Mouse (Mus musculus) heart, postnatal 4 days (tissue): ENCODE results near the gene C8a. TPM values are rescaled to one million over a fixed set of nuclear protein-coding genes. Genes with fewer than 3 reads are reported as not detected.
A peak's percentile ranks its signal among the peaks of the same experiment; 100 is the strongest.

ENCODE experiments used
- DNase-seq: peaks from one replicate; pipeline ENCODE4 v3.0.0; 2021
- total RNA-seq, 2 experiments: library from RNA; stranded (reverse); gene quantifications; 2 replicates each; pipeline ENCODE4 v1.2.3; 2021

C8a gene
- not detected for total RNA-seq

DNA sequence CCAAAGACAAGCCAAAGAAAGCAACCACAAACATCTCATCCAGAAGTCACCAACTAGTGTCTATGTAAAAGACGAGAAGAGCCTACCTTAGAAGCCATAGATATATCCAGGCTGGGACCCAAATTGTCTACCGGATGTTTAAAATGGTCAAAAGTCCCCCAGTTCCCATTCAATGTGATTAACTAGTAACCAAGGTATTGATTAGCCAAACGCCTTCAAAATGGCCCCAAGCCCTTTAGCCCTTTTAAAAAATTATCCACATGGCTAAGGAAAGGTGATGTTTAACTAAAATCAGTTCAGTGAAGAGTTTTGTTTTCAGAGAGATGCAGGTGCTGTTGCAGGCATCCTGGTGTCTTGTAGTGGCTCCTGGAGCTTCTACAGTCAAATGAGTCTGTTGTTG lies at the start of gene C8a:
C8a (minus strand) TSS at position 76 of the 400 bp plus-strand sequence.
- no peak for DNase-seq

DNA sequence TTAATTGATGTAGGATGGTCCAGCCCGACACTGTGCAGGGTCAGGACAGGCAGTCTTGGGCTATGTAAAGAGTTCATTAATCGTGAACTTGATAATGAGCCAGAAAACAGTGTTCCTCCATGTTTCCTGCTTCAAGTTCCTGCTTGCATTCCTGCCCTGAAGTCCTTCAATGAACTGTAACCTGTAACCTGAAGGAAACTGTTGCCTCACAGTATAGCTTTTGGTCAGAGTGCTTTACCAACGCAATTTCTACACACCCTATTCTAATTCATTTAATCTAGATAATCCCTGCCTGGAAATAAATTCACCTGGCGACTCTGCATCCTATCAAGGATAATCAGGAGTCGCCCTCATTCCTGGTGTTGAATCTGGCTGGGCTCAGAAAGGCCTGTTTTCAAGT lies 49.2 kb upstream of the C8a start:
- no peak for DNase-seq

GRCm38 (mm10) chr4:104918017-104918416 lies 41.8 kb upstream of the C8a start:
- no peak for DNase-seq

DNA sequence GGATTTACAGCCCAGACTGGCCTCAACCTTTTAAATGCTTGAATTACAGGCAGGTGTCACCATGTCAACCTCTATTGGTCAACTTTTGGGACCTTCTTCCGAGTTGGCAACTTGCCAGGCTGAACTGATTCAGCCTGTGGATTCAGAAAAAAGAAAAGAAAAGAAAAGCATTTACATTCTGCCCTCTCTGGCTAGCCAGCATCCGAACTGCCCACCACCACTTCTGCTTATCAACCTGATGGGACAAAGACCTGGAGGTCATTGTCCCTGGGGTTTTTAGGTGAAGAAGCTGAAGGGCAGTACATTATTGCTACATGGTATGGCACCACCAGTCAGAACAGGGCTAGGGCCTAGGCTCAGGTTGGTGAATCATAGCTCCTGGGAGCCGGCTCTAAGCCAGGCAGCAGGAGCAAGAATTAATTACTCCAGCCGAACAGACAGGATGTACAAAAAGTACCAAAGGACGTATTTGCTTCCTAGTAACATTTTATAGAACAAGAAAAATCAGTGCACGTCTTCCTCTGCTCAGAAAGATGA lies 38.6 kb upstream of the C8a start:
- DNase-seq, result no peak

- DNase-seq, result no peak
Observed at GRCm38 (mm10) chr4:104913291-104914129, 37.3 kb upstream of the C8a start, which contains the start of gene Fyb2. TSS of gene Fyb2 (plus strand) at chr4:104913456.

DNA sequence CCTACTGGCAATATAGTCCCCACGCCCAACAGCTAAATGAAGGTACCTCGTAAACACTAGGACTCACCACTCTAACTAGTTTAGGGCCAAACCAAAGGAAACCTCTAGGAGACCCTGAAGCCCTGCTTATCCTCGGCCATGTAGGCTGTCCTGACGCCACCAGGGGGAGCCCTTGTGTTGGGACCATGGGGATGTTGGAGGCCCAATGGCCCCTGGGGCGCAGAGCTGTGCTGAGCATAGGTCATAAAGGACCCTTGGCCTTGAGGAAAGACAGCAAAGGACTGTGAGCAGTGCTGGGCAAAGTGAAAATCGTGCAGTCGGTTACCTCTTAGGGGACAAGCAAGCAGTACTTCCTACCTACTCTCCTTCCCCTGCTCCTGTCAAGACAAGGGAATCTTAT lies 35.5 kb upstream of the C8a start:
- peak; percentile 85 for DNase-seq

DNA sequence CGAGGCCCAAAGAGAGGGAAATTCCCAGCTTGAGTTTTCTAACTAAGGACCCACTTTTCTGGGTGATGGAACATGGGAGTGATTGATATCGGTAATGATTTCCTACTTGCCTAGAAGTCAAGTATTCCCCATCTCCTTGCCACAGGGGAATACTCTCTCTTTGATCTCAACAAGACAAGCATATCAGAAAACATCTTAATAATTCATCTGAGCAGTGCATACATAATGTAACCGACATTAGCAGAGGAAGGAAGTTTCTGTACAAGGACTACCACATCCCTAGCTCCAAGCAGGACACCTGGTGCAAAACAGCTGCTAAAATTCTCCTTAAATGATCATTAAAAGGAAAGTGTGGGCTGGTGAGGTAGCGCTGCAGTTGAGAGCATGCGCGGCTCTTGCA lies 28.9 kb upstream of the C8a start:
- DNase-seq, result no peak

DNA sequence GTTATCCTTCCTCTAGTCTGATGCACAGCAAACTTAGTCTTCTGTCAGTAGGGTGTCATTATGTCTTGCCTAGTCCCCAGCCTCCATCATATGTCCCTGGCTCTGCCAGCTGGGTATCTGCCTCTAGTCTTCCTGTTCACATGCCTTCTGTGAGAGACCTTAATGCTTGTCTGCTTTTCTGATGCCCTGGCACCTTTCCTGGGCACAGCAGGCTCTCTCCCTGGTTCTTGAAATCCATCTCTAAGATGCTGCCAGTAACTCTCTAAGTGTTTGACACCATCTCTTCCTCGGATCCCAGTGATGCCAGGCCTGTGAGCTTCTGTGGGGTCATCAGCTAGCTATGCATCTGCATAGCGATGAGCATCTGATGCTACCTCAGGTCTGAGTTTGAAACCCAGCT lies 26.6 kb upstream of the C8a start:
- DNase-seq, result no peak

DNA sequence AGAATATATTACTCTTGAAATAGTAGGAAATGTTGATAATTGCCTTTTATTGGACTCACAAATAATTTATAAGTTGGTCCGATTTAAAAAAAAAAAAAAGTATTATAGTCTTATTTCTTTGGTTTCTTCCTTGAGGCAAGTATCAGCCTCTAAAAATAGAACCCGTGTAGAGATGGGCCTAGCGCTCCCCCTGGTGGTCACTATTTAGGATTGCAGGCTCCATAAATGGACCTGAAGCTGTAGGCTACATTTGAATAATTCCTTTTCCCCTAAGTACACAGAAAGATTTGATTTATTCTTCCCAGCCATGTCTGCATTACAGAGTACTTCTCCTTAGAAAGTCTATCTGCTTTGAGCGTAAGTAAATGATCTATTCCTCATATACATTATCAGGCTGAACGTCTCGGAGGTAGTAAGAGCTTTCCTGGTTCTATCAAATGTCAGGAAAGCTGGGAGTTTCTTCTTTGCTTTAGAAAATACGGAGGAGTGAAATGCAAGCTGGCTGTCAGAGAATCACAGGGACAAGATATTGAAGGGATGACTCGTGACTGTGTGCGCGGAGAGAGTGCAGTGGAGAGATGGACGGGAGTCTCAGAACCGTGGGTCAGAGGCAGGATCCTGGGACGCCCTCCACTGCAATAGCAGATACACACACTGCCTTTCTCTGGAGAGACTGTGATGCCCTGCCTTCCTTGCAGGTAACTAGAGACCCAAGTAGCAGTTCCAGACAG lies 18.0 kb upstream of the C8a start:
- peak; percentile 56 for DNase-seq

DNA sequence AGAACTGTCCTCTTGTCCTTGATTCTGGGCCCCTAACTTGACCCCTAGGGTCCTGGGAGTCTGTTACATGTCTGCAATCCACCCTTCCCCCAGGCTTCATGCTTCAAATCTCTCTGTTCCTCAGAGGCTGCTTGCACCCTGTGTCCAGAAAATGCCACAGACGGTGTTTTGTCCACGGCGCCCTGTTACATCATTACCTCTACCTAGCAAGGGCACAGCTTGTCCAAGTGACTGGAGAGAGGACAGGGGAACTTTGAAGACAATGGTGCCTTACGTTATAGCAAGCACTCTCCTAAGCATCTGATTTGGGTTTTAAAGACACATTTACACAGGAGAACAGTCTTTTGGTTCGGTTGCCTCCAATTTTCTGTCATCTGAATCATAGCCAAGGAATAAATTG lies 17.4 kb upstream of the C8a start:
- no peak for DNase-seq

GRCm38 (mm10) chr4:104891708-104892107 lies 15.5 kb upstream of the C8a start:
- peak; percentile 70 for DNase-seq

DNA sequence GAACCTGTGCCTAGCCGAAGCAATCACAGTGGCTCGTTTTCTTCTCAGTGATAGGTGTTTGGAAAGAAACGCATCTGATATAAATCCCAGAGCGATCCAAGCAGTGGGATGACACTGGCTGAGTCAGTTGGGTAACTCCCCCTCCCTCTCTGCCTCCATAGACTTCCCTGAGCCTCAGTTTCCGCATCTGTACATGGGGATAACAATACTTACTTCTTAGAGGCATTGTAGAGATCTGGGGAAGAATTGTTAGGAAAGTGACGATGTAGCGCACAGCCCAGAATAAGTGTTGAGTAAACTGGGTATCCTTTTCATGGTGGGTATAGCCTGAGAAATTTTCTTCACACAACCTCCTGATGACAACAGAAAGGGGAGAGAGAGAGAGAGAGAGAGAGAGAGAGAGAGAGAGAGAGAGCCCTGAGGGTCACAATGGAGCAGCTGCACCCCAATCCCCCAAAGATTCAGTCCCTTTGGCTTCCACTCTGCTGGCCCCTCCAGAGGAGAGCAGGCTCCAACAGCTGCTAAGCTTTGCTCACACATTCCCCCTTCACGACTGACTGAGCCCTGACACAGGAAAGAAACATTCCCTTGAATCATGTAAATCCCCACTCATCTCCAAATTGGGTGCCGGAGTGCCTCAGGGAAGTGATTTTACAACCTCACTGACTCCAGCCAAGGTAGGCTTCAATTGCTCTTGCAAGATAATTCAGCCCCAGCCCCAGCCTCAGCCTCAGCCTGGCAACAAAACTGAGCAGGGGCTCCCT lies 12.5 kb upstream of the C8a start:
- DNase-seq, result no peak

- DNase-seq, result no peak
Observed at GRCm38 (mm10) chr4:104887486-104887885, 11.3 kb upstream of the C8a start.

DNA sequence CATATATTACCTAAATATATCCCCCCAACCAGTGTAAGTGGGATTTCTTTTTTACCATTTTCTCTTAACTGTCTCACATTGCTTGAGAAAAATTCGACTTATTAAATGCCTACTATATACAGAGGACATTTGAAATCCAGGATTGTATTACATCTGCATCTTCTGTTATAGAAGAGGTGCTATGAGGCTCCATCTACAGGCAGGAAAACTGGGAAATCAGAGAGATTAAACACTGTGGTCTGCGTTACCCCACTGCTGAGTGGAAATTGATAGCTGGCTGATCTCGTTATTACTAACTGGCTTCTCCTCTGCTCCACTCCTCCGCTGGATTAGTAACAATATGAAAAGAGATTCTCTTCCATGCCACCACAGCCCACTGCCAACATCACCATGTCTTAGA lies 366 bp downstream of the C8a start:
- DNase-seq, result no peak

DNA sequence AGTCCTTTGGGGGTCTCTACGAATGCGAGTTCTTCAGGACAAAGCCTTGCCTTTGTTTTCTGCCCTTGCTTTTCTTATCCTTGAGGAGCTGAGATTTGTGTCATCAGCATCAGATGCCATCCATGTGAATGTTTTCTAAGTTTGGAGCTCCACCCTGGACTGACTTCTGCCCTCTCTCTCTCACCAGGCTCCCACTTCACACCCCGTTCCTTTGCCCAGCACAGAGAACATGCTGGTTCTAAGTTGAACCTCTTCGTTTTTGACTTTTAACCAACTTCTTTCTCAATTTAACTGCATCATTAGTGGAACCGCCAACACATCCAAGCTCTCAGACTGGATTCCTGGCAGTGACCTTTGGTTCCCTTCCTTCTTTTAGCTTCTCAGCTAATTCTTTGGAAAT lies 6.0 kb downstream of the C8a start:
- DNase-seq, result no peak

- no peak for DNase-seq
Observed at GRCm38 (mm10) chr4:104869581-104869980, 6.6 kb downstream of the C8a start.

DNA sequence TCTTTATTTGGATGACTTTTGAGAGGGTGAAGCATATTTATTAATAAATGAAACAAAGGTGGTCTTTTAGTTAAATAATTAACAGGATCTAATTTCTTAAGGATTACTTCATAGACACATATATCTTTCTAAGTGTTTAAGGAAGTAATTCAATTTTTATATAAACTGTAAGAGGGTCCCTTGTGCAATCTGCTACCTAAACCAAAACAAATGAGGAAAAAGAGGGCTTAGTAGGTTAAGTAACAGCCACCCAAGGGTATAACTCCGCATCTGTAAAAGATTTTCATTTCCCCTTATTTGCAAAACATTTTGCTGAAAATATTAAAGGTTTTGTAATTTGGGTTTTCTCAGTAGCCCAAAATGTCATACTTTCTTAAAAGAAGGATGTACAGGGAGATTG lies 11.8 kb downstream of the C8a start:
- no peak for DNase-seq

GRCm38 (mm10) chr4:104861241-104861640 lies 15.0 kb downstream of the C8a start:
- DNase-seq, result no peak

GRCm38 (mm10) chr4:104857823-104858222 lies 18.4 kb downstream of the C8a start:
- DNase-seq, result no peak

DNA sequence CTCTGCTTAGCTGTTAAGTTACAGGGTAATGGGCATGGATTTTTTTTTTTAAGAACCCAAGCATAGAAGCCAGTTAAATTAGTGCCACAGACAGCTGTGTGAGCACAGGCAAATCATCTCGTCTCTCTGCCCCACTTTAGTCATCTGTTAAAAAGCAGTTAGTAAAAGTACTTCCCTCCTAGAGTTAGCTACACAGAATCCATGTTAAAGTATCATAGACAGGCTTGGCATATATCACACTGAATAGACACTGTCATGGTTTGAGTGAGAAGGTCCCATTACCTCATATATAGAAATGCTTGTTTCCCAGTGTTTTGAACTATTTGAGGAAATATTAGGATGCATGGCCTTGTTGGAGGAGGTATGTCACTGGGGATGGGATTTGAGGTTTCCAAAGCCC lies 19.2 kb downstream of the C8a start, which contains the start of gene Gm17662:
Gm17662 (plus strand) TSS at position 301 of the 400 bp plus-strand sequence.
- DNase-seq, result no peak

DNA sequence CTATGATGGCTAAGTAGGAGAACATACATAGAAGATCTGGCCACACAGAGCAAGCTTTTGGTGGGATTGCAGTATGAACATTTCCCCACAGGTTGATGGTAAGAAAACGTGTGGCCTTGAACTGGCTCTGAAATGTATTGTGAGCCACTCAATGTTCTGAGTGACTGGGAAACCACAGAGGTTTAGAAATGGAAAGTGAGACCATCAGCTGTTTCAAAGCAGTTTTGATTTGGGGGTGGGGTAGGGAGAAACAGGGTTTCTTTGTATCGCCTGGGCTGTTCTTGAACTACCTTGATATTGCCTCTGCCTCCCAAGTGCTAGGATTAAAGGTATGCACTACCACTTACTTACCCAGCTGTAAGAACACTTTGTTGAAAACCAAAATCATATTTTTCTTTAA lies 21.0 kb downstream of the C8a start:
- no peak for DNase-seq

DNA sequence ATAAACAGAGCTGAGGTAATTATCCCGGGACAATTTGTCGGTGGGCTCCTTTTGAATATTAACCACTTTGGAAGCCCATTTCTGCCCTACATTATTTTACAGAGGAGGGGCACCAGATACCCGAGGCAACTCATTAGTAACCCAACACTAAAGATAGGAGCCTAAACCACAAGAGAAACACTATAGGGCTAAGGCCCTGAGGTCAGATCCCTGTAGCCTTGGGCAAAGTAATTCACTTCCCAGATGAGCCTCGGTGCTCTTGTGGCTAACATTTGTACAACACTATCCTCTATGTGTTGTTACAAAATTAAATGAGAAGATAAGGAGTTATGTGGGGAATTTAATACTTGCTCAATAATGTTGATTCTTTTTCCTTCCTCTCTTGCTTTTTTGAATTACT lies 32.7 kb downstream of the C8a start:
- no peak for DNase-seq

- no peak for DNase-seq
Observed at GRCm38 (mm10) chr4:104842204-104842603, 34.0 kb downstream of the C8a start.
